In genomic region chr12:69306333-69306732, GRCm38 (mm10) we compare ENCODE assay signal across 18 mouse cellular contexts.
"Had no signal": no experiment of that assay in that cellular context is flagged by ENCODE, and none has a peak within 500 bp of the region (broad histone marks: within the 10 kb centered on the region; RNA-seq: fewer than 3 reads in every experiment).

No protein-coding gene starts in this region.

- ATAC-seq: forebrain, embryonic 13.5 days; forebrain, embryonic 14.5 days; forebrain, embryonic 15.5 days; forebrain, embryonic 16.5 days; forebrain, postnatal 0 days had no signal

- DNase-seq: cerebellum, adult 9-10 months; cerebellum, adult 9-11 months; cerebellum, postnatal 10 days; cerebellum, postnatal 14 days; cerebellum, postnatal 36 days; embryo, embryonic 11 days; forebrain, postnatal 0 days; gastrocnemius, adult 2 months; gastrocnemius, postnatal 10 days; gastrocnemius, postnatal 14 days; gastrocnemius, postnatal 25 days; gastrocnemius, postnatal 36 days; heart, adult 18-20 months; heart, adult 2 months had no signal
